In the genomic region with DNA sequence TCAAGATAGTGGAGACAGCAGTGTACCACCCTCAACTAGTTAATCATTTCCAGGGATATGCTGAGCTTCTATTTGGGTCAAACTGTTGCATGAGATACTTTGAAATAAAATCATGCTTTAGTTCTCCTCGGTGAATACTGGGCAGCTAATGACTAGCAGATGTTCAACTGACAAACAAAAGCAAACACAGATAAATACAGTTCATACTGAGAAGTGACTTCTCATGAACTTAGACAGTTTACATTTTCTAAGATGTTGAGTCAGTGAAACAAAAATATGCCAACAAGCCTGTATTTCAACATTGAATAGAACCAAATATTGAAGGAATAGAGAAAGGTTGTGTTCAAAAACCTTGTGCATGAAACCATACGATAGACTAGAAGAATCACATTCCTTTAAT, we compare ENCODE assay signal across 31 mouse cellular contexts.
DNase-seq lines count a peak whose midpoint lies in the region; ATAC-seq and TF ChIP-seq lines count a peak whose summit lies in the region.
"Had no signal": no experiment of that assay in that cellular context is flagged by ENCODE, and none has a peak within 500 bp of the region (broad histone marks: within the 10 kb centered on the region; RNA-seq: fewer than 3 reads in every experiment).

No protein-coding gene starts in this region.

- no peak for TF ChIP-seq POLR2A in lung, adult 2 months (IDR thresholded peaks at IDR 0.05; ENCODE audit: borderline replicate concordance, extremely low read depth, low read depth, low read length)

- H3K4me3 ChIP-seq in lung, embryonic 16.5 days (ENCODE audit: low read length), result no peak overlapping the region
- H3K4me3 ChIP-seq in lung, adult 2 months (replicated peaks; ENCODE audit: extremely low read depth, low read depth, low read length), result no peak overlapping the region
- H3K4me3 ChIP-seq: embryonic facial prominence, embryonic 15.5 days; forebrain, embryonic 13.5 days; heart, embryonic 10.5 days; heart, embryonic 15.5 days; kidney, embryonic 15.5 days; layer of hippocampus, adult 2 months; left cerebral cortex, adult 2 months; limb, embryonic 13.5 days; liver, embryonic 13.5 days; midbrain, embryonic 10.5 days; myocyte; neural tube, embryonic 12.5 days; stomach, embryonic 15.5 days had no signal

- no peak overlapping the region for H3K9ac ChIP-seq in lung, embryonic 16.5 days (ENCODE audit: low read length)
- H3K9ac ChIP-seq: embryonic facial prominence, embryonic 15.5 days; forebrain, embryonic 13.5 days; heart, embryonic 15.5 days; kidney, embryonic 15.5 days; limb, embryonic 13.5 days; liver, embryonic 13.5 days; neural tube, embryonic 12.5 days; stomach, embryonic 15.5 days had no signal

- ATAC-seq in lung, embryonic 16.5 days (ENCODE audit: low read depth), result peak; percentile 60; the same call in 1 of the 2 replicates
- no peak for ATAC-seq in megakaryocyte, adult 5-6 weeks (ENCODE audit: poor library complexity, severe bottlenecking)
- ATAC-seq: forebrain, embryonic 13.5 days; hindbrain, embryonic 16.5 days; Patski had no signal

- DNase-seq in embryo, embryonic 10 days (ENCODE audit: low spot score), result peak; percentile 31
- DNase-seq in embryo, embryonic 9.5 days (ENCODE audit: extremely low spot score), result no peak
- DNase-seq in lung, adult 2 months, result no peak
- DNase-seq in embryo, embryonic 11 days, result peak; percentile 33
- no peak for DNase-seq in gastrocnemius, postnatal 10 days
- DNase-seq: adrenal gland, postnatal 14 days; cerebellum, adult 11 months; cerebellum, adult 9-10 months; gastrocnemius, postnatal 25 days; kidney, adult 18-20 months; kidney, postnatal 36 days; liver, embryonic 13.5 days; lung, adult 18-20 months had no signal

- TF ChIP-seq CTCF in lung, adult 2 months (IDR thresholded peaks at IDR 0.05; ENCODE audit: insufficient read depth, low read length), result no peak

- no peaks in the 10 kb centered on the region for H3K36me3 ChIP-seq in lung, embryonic 16.5 days (ENCODE audit: control insufficient read depth, insufficient read depth, low read length)
- H3K36me3 ChIP-seq: embryonic facial prominence, embryonic 15.5 days; G1E; heart, embryonic 10.5 days; heart, embryonic 15.5 days; kidney, embryonic 15.5 days; limb, embryonic 13.5 days; liver, embryonic 13.5 days; midbrain, embryonic 10.5 days; neural tube, embryonic 12.5 days; stomach, embryonic 15.5 days had no signal

- H3K9me3 ChIP-seq in lung, embryonic 16.5 days (ENCODE audit: control insufficient read depth, low read length), result no peaks in the 10 kb centered on the region
- H3K9me3 ChIP-seq: embryonic facial prominence, embryonic 15.5 days; forebrain, embryonic 13.5 days; heart, embryonic 10.5 days; heart, embryonic 15.5 days; kidney, embryonic 15.5 days; limb, embryonic 13.5 days; liver, embryonic 13.5 days; midbrain, embryonic 10.5 days; neural tube, embryonic 12.5 days; stomach, embryonic 15.5 days had no signal

- no peaks in the 10 kb centered on the region for H3K27me3 ChIP-seq in lung, embryonic 16.5 days (ENCODE audit: control insufficient read depth, insufficient read depth, low read depth, low read length)
- H3K27me3 ChIP-seq: embryonic facial prominence, embryonic 15.5 days; forebrain, embryonic 13.5 days; heart, embryonic 15.5 days; kidney, embryonic 15.5 days; limb, embryonic 13.5 days; liver, embryonic 13.5 days; neural tube, embryonic 12.5 days; Patski; stomach, embryonic 15.5 days had no signal

- no peak overlapping the region for H3K4me2 ChIP-seq in lung, embryonic 16.5 days (ENCODE audit: low read depth, low read length)
- H3K4me2 ChIP-seq: embryonic facial prominence, embryonic 15.5 days; forebrain, embryonic 13.5 days; heart, embryonic 15.5 days; kidney, embryonic 15.5 days; limb, embryonic 13.5 days; liver, embryonic 13.5 days; neural tube, embryonic 12.5 days; stomach, embryonic 15.5 days had no signal

- no peaks in the 10 kb centered on the region for H3K4me1 ChIP-seq in lung, embryonic 16.5 days (replicated peaks; ENCODE audit: control insufficient read depth, insufficient read depth, low read length)
- H3K4me1 ChIP-seq in lung, adult 2 months (ENCODE audit: control insufficient read depth, insufficient read depth, low read length), result no peaks in the 10 kb centered on the region
- H3K4me1 ChIP-seq: embryonic facial prominence, embryonic 15.5 days; forebrain, embryonic 13.5 days; kidney, embryonic 15.5 days; limb, embryonic 13.5 days; liver, embryonic 13.5 days; midbrain, embryonic 10.5 days; neural tube, embryonic 12.5 days; stomach, embryonic 15.5 days had no signal

- 35% methylated on average over 2 of the region's 2 CpGs for WGBS in lung, embryonic 16.5 days
- WGBS in lung, adult 2 months, result 45% methylated on average over 2 of the region's 2 CpGs

- H3K27ac ChIP-seq in lung, embryonic 16.5 days (ENCODE audit: low read length), result no peak overlapping the region
- H3K27ac ChIP-seq: embryonic facial prominence, embryonic 15.5 days; forebrain, embryonic 13.5 days; heart, embryonic 10.5 days; heart, embryonic 15.5 days; kidney, embryonic 15.5 days; layer of hippocampus, adult 2 months; left cerebral cortex, adult 2 months; limb, embryonic 13.5 days; liver, embryonic 13.5 days; macrophage; midbrain, embryonic 10.5 days; neural tube, embryonic 12.5 days; stomach, embryonic 15.5 days had no signal

Comparison
In these comparisons a context has a peak if more than half of its experiments do, and no peak if none do; other contexts are left out.
1. DNase-seq: peak in embryo, embryonic 10 days (single experiment) and embryo, embryonic 11 days (single experiment); none in embryo, embryonic 9.5 days (single experiment), lung, adult 2 months (single experiment) and gastrocnemius, postnatal 10 days (single experiment).